Mouse (Mus musculus) embryonic facial prominence, embryonic 13.5 days (tissue): ENCODE results near the gene Gm17655. TPM values are rescaled to one million over a fixed set of nuclear protein-coding genes. Genes with fewer than 3 reads are reported as not detected.
"Not testable (repeated sequence)": the region's sequence is repeated elsewhere in the genome, so short reads cannot be mapped to it uniquely, and the experiment has no call there.

Experiments
- ATAC-seq: fragments of 200-750 bp; cut with Nextera tagmentation; 2 replicates; pipeline ENCODE4 v1.8.0; 2017; ENCODE audit warnings: low read depth; ENCODE audit not compliant: insufficient number of reproducible peaks, insufficient read depth, low FRiP score, low TSS enrichment
- H3K27ac ChIP-seq: fragments of 300-500 bp; sonication (generic); 2 replicates; pipeline ENCODE4 v1.5.1; 2015; ENCODE audit warnings: moderate library complexity, mild to moderate bottlenecking, inconsistent platforms
- H3K27me3 ChIP-seq: fragments of 300-500 bp; sonication (generic); 2 replicates; pipeline ENCODE4 v1.6.1; 2015; ENCODE audit warnings: mild to moderate bottlenecking, inconsistent platforms
- H3K36me3 ChIP-seq: fragments of 300-500 bp; sonication (generic); 2 replicates; pipeline ENCODE4 v1.6.1; 2015; ENCODE audit warnings: mild to moderate bottlenecking, inconsistent platforms
- H3K4me1 ChIP-seq: fragments of 300-500 bp; sonication (generic); 2 replicates; pipeline ENCODE4 v1.6.1; 2015; ENCODE audit warnings: inconsistent platforms
- H3K4me2 ChIP-seq: fragments of 300-500 bp; sonication (generic); 2 replicates; pipeline ENCODE4 v1.6.1; 2015; ENCODE audit warnings: moderate library complexity, mild to moderate bottlenecking, inconsistent platforms
- H3K4me3 ChIP-seq: fragments of 300-500 bp; sonication (generic); 2 replicates; pipeline ENCODE4 v1.5.1; 2015; ENCODE audit warnings: mild to moderate bottlenecking, inconsistent platforms
- H3K9ac ChIP-seq: fragments of 300-500 bp; sonication (generic); 2 replicates; pipeline ENCODE4 v1.6.1; 2015; ENCODE audit warnings: mild to moderate bottlenecking, inconsistent platforms
- H3K9me3 ChIP-seq: fragments of 300-500 bp; sonication (generic); 2 replicates; pipeline ENCODE4 v1.6.1; 2016; ENCODE audit warnings: inconsistent platforms
- WGBS: fragments of 180-500 bp; shearing (Covaris S2); methylation state at CpG from one replicate; pipeline ENCODE4 v1.1.7; 2015; ENCODE audit warnings: mixed read lengths; 5-methylcytosine and 5-hydroxymethylcytosine counted together
- polyA plus RNA-seq: library from polyadenylated mRNA; unstranded; fragments of >200 nt; fragmentation: Nextera tagmentation; extraction: Ambion mirVana; gene quantifications from 2 replicates; pipeline ENCODE4 v1.2.1, GENCODE M21; 2015

Gm17655 gene
- 4.0 and 4.8 TPM in 2 replicates for polyA plus RNA-seq

- H3K4me2 ChIP-seq, H3K4me1 ChIP-seq, H3K9ac ChIP-seq, H3K36me3 ChIP-seq, ATAC-seq, H3K4me3 ChIP-seq, H3K27me3 ChIP-seq, H3K27ac ChIP-seq: not testable (repeated sequence)
- 85% methylated on average over 2 of the region's 2 CpGs for WGBS
- H3K9me3 ChIP-seq: peaks cover 39% of the 10 kb centered on the region
These were observed at the start of gene Gm17655 for GRCm38 (mm10) chr5:110072413-110072812. TSS of gene Gm17655 (minus strand) at chr5:110072513.

- under 1% methylated on average over 12 of the region's 12 CpGs for WGBS
- Histone ChIP-seq H3K27ac (peak within 1 kb of the TSS; percentile 55), H3K27me3 (no peaks in the 10 kb centered on the region)
These were observed 37.7 kb upstream of the Gm17655 start, which contains the start of gene Zfp605 for GRCm38 (mm10) chr5:110109991-110110441. TSS of gene Zfp605 (plus strand) at chr5:110110092.

GRCm38 (mm10) chr5:110108305-110108628 lies 36.0 kb upstream of the Gm17655 start:
- Histone ChIP-seq H3K4me1 (peaks cover 11% of the 10 kb centered on the region), H3K27ac (peak overlapping the region; percentile 99), H3K27me3 (no peaks in the 10 kb centered on the region), H3K4me3 (peak overlapping the region; percentile 81), H3K36me3 (peaks cover 50% of the 10 kb centered on the region), H3K9me3 (no peaks in the 10 kb centered on the region), H3K9ac (no peak overlapping the region), H3K4me2 (peak overlapping the region; percentile 91)
- under 1% methylated on average over 7 of the region's 7 CpGs for WGBS
- no peak for ATAC-seq

More at GRCm38 (mm10) chr5:110109991-110110441, 37.7 kb upstream of the Gm17655 start, which contains the start of gene Zfp605:
- Histone ChIP-seq H3K4me1 (peaks cover 11% of the 10 kb centered on the region), H3K4me2 (peak within 1 kb of the TSS; percentile 66), H3K9ac (peak within 1 kb of the TSS; percentile 73), H3K4me3 (peak within 1 kb of the TSS; percentile 61), H3K9me3 (no peaks in the 10 kb centered on the region), H3K36me3 (peaks cover 44% of the 10 kb centered on the region)
- peak; percentile 34 for ATAC-seq

- no peaks in the 10 kb centered on the region for H3K9me3 ChIP-seq
- peak within 1 kb of the TSS; percentile 99 for H3K27ac ChIP-seq
- peaks cover 11% of the 10 kb centered on the region for H3K4me1 ChIP-seq
- peak; percentile 87 for ATAC-seq
- peak within 1 kb of the TSS; percentile 91 for H3K4me2 ChIP-seq
- WGBS: under 1% methylated on average over 70 of the region's 71 CpGs
- no peaks in the 10 kb centered on the region for H3K27me3 ChIP-seq
- peak within 1 kb of the TSS; percentile 81 for H3K4me3 ChIP-seq
- peaks cover 50% of the 10 kb centered on the region for H3K36me3 ChIP-seq
- peak within 1 kb of the TSS; percentile 85 for H3K9ac ChIP-seq
These were observed 35.4 kb upstream of the Gm17655 start, which contains the start of gene Gtpbp6 for GRCm38 (mm10) chr5:110107581-110108304. TSS of gene Gtpbp6 (minus strand) at chr5:110108197.

- Histone ChIP-seq H3K9me3 (no peaks in the 10 kb centered on the region), H3K36me3 (peaks cover 52% of the 10 kb centered on the region), H3K27me3 (no peaks in the 10 kb centered on the region), H3K27ac (peak overlapping the region; percentile 99), H3K9ac (peak overlapping the region; percentile 85), H3K4me3 (peak overlapping the region; percentile 81), H3K4me1 (peaks cover 11% of the 10 kb centered on the region), H3K4me2 (peak overlapping the region; percentile 91)
- 15% methylated on average over 40 of the region's 41 CpGs for WGBS
- ATAC-seq: peak; percentile 2; the same call in 1 of the 2 replicates
These were observed 34.7 kb upstream of the Gm17655 start for GRCm38 (mm10) chr5:110106901-110107564.

- ATAC-seq: no peak
- no peak overlapping the region for H3K27ac ChIP-seq
- peak overlapping the region; percentile 81 for H3K4me3 ChIP-seq
- peaks cover 49% of the 10 kb centered on the region for H3K36me3 ChIP-seq
- peak overlapping the region; percentile 91 for H3K4me2 ChIP-seq
- peak overlapping the region; percentile 85 for H3K9ac ChIP-seq
- WGBS: 93% methylated on average over 26 of the region's 26 CpGs
- H3K27me3 ChIP-seq: peaks cover 5% of the 10 kb centered on the region; the same call in 1 of the 2 replicates
- peaks cover 18% of the 10 kb centered on the region for H3K4me1 ChIP-seq
- H3K9me3 ChIP-seq: no peaks in the 10 kb centered on the region
These were observed 34.0 kb upstream of the Gm17655 start for GRCm38 (mm10) chr5:110106140-110106871.

GRCm38 (mm10) chr5:110104616-110105380 lies 32.5 kb upstream of the Gm17655 start:
- peaks cover 33% of the 10 kb centered on the region for H3K4me1 ChIP-seq
- H3K4me2 ChIP-seq: no peak overlapping the region
- no peak overlapping the region for H3K4me3 ChIP-seq
- no peaks in the 10 kb centered on the region for H3K9me3 ChIP-seq
- H3K27me3 ChIP-seq: peaks cover 10% of the 10 kb centered on the region
- H3K27ac ChIP-seq: no peak overlapping the region
- no peak overlapping the region for H3K9ac ChIP-seq
- ATAC-seq: no peak
- WGBS: 97% methylated on average over 36 of the region's 36 CpGs
- peaks cover 49% of the 10 kb centered on the region for H3K36me3 ChIP-seq

- H3K4me2 ChIP-seq: no peak overlapping the region
- peaks cover 49% of the 10 kb centered on the region for H3K36me3 ChIP-seq
- H3K9ac ChIP-seq: no peak overlapping the region
- peaks cover 10% of the 10 kb centered on the region for H3K27me3 ChIP-seq
- WGBS: 94% methylated on average over 27 of the region's 27 CpGs
- H3K4me1 ChIP-seq: peaks cover 33% of the 10 kb centered on the region
- ATAC-seq: no peak
- no peaks in the 10 kb centered on the region for H3K9me3 ChIP-seq
- H3K4me3 ChIP-seq: no peak overlapping the region
- no peak overlapping the region for H3K27ac ChIP-seq
These were observed 31.7 kb upstream of the Gm17655 start for GRCm38 (mm10) chr5:110103901-110104615.

- Histone ChIP-seq H3K4me2 (no peak overlapping the region), H3K36me3 (peaks cover 49% of the 10 kb centered on the region), H3K4me3 (no peak overlapping the region), H3K27ac (no peak overlapping the region), H3K9me3 (no peaks in the 10 kb centered on the region), H3K27me3 (peaks cover 10% of the 10 kb centered on the region), H3K9ac (no peak overlapping the region), H3K4me1 (peaks cover 33% of the 10 kb centered on the region)
- 96% methylated on average over 19 of the region's 19 CpGs for WGBS
- no peak for ATAC-seq
These were observed 30.7 kb upstream of the Gm17655 start for GRCm38 (mm10) chr5:110102853-110103625.

- 0 out of 2 replicates have a peak overlapping the region, but pooled peaks have one; percentile 76 for H3K4me2 ChIP-seq
- H3K4me3 ChIP-seq: no peak overlapping the region
- no peak for ATAC-seq
- peaks cover 10% of the 10 kb centered on the region for H3K27me3 ChIP-seq
- WGBS: 91% methylated on average over 13 of the region's 13 CpGs
- no peaks in the 10 kb centered on the region for H3K9me3 ChIP-seq
- H3K9ac ChIP-seq: no peak overlapping the region
- H3K4me1 ChIP-seq: peaks cover 33% of the 10 kb centered on the region
- H3K36me3 ChIP-seq: peaks cover 49% of the 10 kb centered on the region
- H3K27ac ChIP-seq: no peak overlapping the region
These were observed 30.1 kb upstream of the Gm17655 start for GRCm38 (mm10) chr5:110102429-110102828.
